Mouse (Mus musculus): ENCODE results near the gene Foxp1. TPM values are rescaled to one million over a fixed set of nuclear protein-coding genes. Genes with fewer than 3 reads are reported as not detected.

Foxp1 gene
- polyA plus RNA-seq, 1 experiment, result 93.7 TPM

- TF ChIP-seq POLR2A (IDR thresholded peaks at IDR 0.05; ENCODE audit: borderline replicate concordance, control insufficient read depth, low read depth, low read length), result no peak
- TF ChIP-seq CTCF (IDR thresholded peaks at IDR 0.05; ENCODE audit: control insufficient read depth, insufficient read depth, low read length), result no peak
- 39% methylated on average over 2 of the region's 2 CpGs for WGBS
- Histone ChIP-seq H3K4me3 (replicated peaks; ENCODE audit: control insufficient read depth, low read depth, low read length) (no peak overlapping the region), H3K27ac (ENCODE audit: control insufficient read depth, insufficient read depth, low read depth, low read length, poor library complexity) (no peak overlapping the region), H3K4me1 (ENCODE audit: control insufficient read depth, insufficient read depth, low read length) (peaks cover 3% of the 10 kb centered on the region; the same call in 1 of the 2 replicates)
Observed at GRCm38 (mm10) chr6:99428961-99429360, 93.6 kb downstream of the Foxp1 start.

GRCm38 (mm10) chr6:99427301-99427700 is 95.2 kb downstream of the Foxp1 start:
- WGBS, result 73% methylated on average over 4 of the region's 4 CpGs
- TF ChIP-seq CTCF (IDR thresholded peaks at IDR 0.05; ENCODE audit: control insufficient read depth, insufficient read depth, low read length), result no peak
- TF ChIP-seq POLR2A (IDR thresholded peaks at IDR 0.05; ENCODE audit: borderline replicate concordance, control insufficient read depth, low read depth, low read length), result no peak
- Histone ChIP-seq H3K4me1 (ENCODE audit: control insufficient read depth, insufficient read depth, low read length) (peaks cover 1% of the 10 kb centered on the region; the same call in 1 of the 2 replicates), H3K27ac (ENCODE audit: control insufficient read depth, insufficient read depth, low read depth, low read length, poor library complexity) (no peak overlapping the region), H3K4me3 (replicated peaks; ENCODE audit: control insufficient read depth, low read depth, low read length) (no peak overlapping the region)

- Histone ChIP-seq H3K4me3 (replicated peaks; ENCODE audit: control insufficient read depth, low read depth, low read length) (no peak overlapping the region), H3K27ac (ENCODE audit: control insufficient read depth, insufficient read depth, low read depth, low read length, poor library complexity) (no peak overlapping the region), H3K4me1 (ENCODE audit: control insufficient read depth, insufficient read depth, low read length) (peaks cover 1% of the 10 kb centered on the region; the same call in 1 of the 2 replicates)
- WGBS, result 80% methylated on average over 3 of the region's 3 CpGs
- no peak for TF ChIP-seq CTCF (IDR thresholded peaks at IDR 0.05; ENCODE audit: control insufficient read depth, insufficient read depth, low read length)
- TF ChIP-seq POLR2A (IDR thresholded peaks at IDR 0.05; ENCODE audit: borderline replicate concordance, control insufficient read depth, low read depth, low read length), result no peak
Observed at GRCm38 (mm10) chr6:99425044-99425443, 97.5 kb downstream of the Foxp1 start.

- WGBS, result 88% methylated on average over 8 of the region's 8 CpGs
- H3K4me1 ChIP-seq (ENCODE audit: control insufficient read depth, insufficient read depth, low read length), result peaks cover 1% of the 10 kb centered on the region; the same call in 1 of the 2 replicates
- no peak overlapping the region for H3K27ac ChIP-seq (ENCODE audit: control insufficient read depth, insufficient read depth, low read depth, low read length, poor library complexity)
- TF ChIP-seq POLR2A (IDR thresholded peaks at IDR 0.05; ENCODE audit: borderline replicate concordance, control insufficient read depth, low read depth, low read length), result no peak
- TF ChIP-seq CTCF (IDR thresholded peaks at IDR 0.05; ENCODE audit: control insufficient read depth, insufficient read depth, low read length), result no peak
- no peak overlapping the region for H3K4me3 ChIP-seq (replicated peaks; ENCODE audit: control insufficient read depth, low read depth, low read length)
Observed at GRCm38 (mm10) chr6:99420666-99421065, 101.9 kb downstream of the Foxp1 start.

DNA sequence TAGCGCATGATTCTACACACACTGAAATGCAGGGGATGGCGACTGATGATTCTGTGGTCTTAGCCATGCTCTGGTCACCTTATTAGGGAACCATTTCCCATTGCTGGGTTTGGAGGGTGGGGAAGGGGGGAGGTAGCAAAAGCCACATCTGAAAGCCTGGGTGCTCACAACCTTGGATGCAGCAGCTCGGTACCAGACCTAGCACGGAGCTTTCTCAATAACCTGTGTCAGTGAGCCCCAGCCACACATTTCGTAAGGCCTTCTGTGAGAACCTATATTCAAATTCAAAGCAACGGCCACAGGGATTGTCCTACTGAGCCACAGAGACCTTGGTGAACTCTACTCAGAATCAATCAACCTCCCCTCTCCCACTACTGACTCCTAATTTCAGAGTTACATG is 109.9 kb downstream of the Foxp1 start:
- H3K27ac ChIP-seq (ENCODE audit: control insufficient read depth, insufficient read depth, low read depth, low read length, poor library complexity), result no peak overlapping the region
- no peak overlapping the region for H3K4me3 ChIP-seq (replicated peaks; ENCODE audit: control insufficient read depth, low read depth, low read length)
- H3K4me1 ChIP-seq (ENCODE audit: control insufficient read depth, insufficient read depth, low read length), result peaks cover 1% of the 10 kb centered on the region; the same call in 1 of the 2 replicates
- WGBS, result 54% methylated on average over 6 of the region's 6 CpGs
- TF ChIP-seq CTCF (IDR thresholded peaks at IDR 0.05; ENCODE audit: control insufficient read depth, insufficient read depth, low read length), result no peak

DNA sequence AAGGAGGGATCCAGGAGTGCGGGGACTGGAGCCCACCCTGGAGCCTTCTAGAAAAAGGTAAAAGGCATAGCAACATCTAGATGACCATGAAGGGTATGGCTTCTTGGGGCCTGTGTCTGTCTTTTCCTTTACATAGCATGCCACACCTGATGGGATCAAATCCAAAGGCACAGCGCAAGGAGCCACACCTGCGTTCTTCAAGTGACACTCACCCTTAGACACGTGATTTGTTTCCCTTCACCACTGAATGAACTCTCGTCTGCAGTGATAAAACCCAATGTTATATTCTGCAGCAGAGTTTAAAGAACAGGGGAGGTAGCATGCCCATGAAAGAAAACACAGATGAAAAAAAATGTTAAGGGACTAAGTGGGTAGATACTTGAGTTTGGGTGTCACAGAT is 112.9 kb downstream of the Foxp1 start:
- 82% methylated on average over 5 of the region's 5 CpGs for WGBS
- no peak overlapping the region for H3K4me3 ChIP-seq (replicated peaks; ENCODE audit: control insufficient read depth, low read depth, low read length)
- H3K4me1 ChIP-seq (ENCODE audit: control insufficient read depth, insufficient read depth, low read length), result peaks cover 1% of the 10 kb centered on the region; the same call in 1 of the 2 replicates
- TF ChIP-seq CTCF (IDR thresholded peaks at IDR 0.05; ENCODE audit: control insufficient read depth, insufficient read depth, low read length), result no peak
- TF ChIP-seq POLR2A (IDR thresholded peaks at IDR 0.05; ENCODE audit: borderline replicate concordance, control insufficient read depth, low read depth, low read length), result no peak
- H3K27ac ChIP-seq (ENCODE audit: control insufficient read depth, insufficient read depth, low read depth, low read length, poor library complexity), result no peak overlapping the region

- Histone ChIP-seq H3K4me1 (ENCODE audit: control insufficient read depth, insufficient read depth, low read length) (peaks cover 1% of the 10 kb centered on the region; the same call in 1 of the 2 replicates), H3K4me3 (replicated peaks; ENCODE audit: control insufficient read depth, low read depth, low read length) (no peak overlapping the region), H3K27ac (ENCODE audit: control insufficient read depth, insufficient read depth, low read depth, low read length, poor library complexity) (no peak overlapping the region)
- TF ChIP-seq POLR2A (IDR thresholded peaks at IDR 0.05; ENCODE audit: borderline replicate concordance, control insufficient read depth, low read depth, low read length) (no peak), CTCF (IDR thresholded peaks at IDR 0.05; ENCODE audit: control insufficient read depth, insufficient read depth, low read length) (no peak)
- WGBS, result 82% methylated on average over 4 of the region's 4 CpGs
Observed at GRCm38 (mm10) chr6:99408880-99409279, 113.6 kb downstream of the Foxp1 start.

DNA sequence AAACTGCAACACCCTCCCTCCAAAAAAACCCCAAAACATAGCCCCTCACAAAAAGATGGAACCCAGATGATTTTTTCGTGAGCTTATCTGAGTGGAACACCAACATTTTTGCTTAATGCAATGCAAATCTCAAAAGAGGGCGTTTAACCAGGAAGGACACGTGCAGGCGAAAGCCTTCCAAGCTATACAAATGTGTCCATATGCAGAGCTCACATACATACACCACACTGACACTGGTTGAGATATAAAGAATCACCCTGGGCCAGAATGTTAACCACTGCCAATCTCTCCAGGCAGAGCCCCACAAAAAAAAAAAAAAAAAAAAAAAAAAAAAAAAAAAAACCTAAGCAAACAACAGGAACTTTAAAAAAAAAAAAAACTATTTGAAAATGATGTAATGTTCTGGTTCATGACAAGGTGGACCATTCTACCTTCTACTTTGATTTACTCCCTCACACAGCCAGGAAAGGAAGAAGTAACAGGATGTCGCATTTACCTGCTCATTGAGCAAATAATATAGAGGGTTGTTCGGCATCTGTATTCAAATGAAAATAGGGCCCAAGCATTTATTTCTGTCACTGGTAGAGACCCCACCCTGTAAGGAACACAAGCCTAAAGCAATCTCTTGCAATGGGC is 118.6 kb downstream of the Foxp1 start:
- H3K4me3 ChIP-seq (replicated peaks; ENCODE audit: control insufficient read depth, low read depth, low read length), result no peak overlapping the region
- H3K27ac ChIP-seq (ENCODE audit: control insufficient read depth, insufficient read depth, low read depth, low read length, poor library complexity), result no peak overlapping the region
- WGBS, result 59% methylated on average over 6 of the region's 6 CpGs
- TF ChIP-seq CTCF (IDR thresholded peaks at IDR 0.05; ENCODE audit: control insufficient read depth, insufficient read depth, low read length) (no peak), POLR2A (IDR thresholded peaks at IDR 0.05; ENCODE audit: borderline replicate concordance, control insufficient read depth, low read depth, low read length) (no peak)
- peaks cover 8% of the 10 kb centered on the region for H3K4me1 ChIP-seq (ENCODE audit: control insufficient read depth, insufficient read depth, low read length)

- Histone ChIP-seq H3K4me3 (replicated peaks; ENCODE audit: control insufficient read depth, low read depth, low read length) (no peak overlapping the region), H3K4me1 (ENCODE audit: control insufficient read depth, insufficient read depth, low read length) (peaks cover 8% of the 10 kb centered on the region), H3K27ac (ENCODE audit: control insufficient read depth, insufficient read depth, low read depth, low read length, poor library complexity) (no peak overlapping the region)
- TF ChIP-seq CTCF (IDR thresholded peaks at IDR 0.05; ENCODE audit: control insufficient read depth, insufficient read depth, low read length), result no peak
- TF ChIP-seq POLR2A (IDR thresholded peaks at IDR 0.05; ENCODE audit: borderline replicate concordance, control insufficient read depth, low read depth, low read length), result no peak
- 55% methylated on average over 9 of the region's 9 CpGs for WGBS
Observed at GRCm38 (mm10) chr6:99402941-99403340, 119.6 kb downstream of the Foxp1 start.

All from bone marrow, adult 2 months (tissue).